Mouse (Mus musculus): Measurements from ENCODE around the gene Aldh16a1.
"Not testable (repeated sequence)": the region's sequence is repeated elsewhere in the genome, so short reads cannot be mapped to it uniquely, and the experiment has no call there.

Gene Aldh16a1

GRCm38 (mm10) chr7:45157459-45157858 lies 3.1 kb upstream of the Aldh16a1 start:
- DNase-seq (ENCODE audit: low read depth, low spot score) = no peak

GRCm38 (mm10) chr7:45156206-45156605 lies 1.8 kb upstream of the Aldh16a1 start:
- no peak for DNase-seq (ENCODE audit: low read depth, low spot score)

GRCm38 (mm10) chr7:45155590-45155989 lies 1.2 kb upstream of the Aldh16a1 start:
- DNase-seq (ENCODE audit: low read depth, low spot score) = no peak

- peak; percentile 54 for DNase-seq (ENCODE audit: low read depth, low spot score)
These were observed 670 bp upstream of the Aldh16a1 start for GRCm38 (mm10) chr7:45154993-45155514.

GRCm38 (mm10) chr7:45153586-45153985 lies 798 bp downstream of the Aldh16a1 start:
- DNase-seq (ENCODE audit: low read depth, low spot score) = no peak

GRCm38 (mm10) chr7:45153052-45153451 lies 1.3 kb downstream of the Aldh16a1 start:
- DNase-seq (ENCODE audit: low read depth, low spot score) = not testable (repeated sequence)

GRCm38 (mm10) chr7:45151303-45151702 lies 3.1 kb downstream of the Aldh16a1 start:
- DNase-seq (ENCODE audit: low read depth, low spot score) = no peak

- DNase-seq (ENCODE audit: low read depth, low spot score) = no peak
These were observed 4.1 kb downstream of the Aldh16a1 start for GRCm38 (mm10) chr7:45150321-45150720.

- no peak for DNase-seq (ENCODE audit: low read depth, low spot score)
These were observed 4.8 kb downstream of the Aldh16a1 start for GRCm38 (mm10) chr7:45149545-45149944.

GRCm38 (mm10) chr7:45148534-45149098 lies 5.8 kb downstream of the Aldh16a1 start:
- DNase-seq (ENCODE audit: low read depth, low spot score) = no peak

GRCm38 (mm10) chr7:45147899-45148298 lies 6.5 kb downstream of the Aldh16a1 start:
- no peak for DNase-seq (ENCODE audit: low read depth, low spot score)

- no peak for DNase-seq (ENCODE audit: low read depth, low spot score)
These were observed 7.1 kb downstream of the Aldh16a1 start for GRCm38 (mm10) chr7:45147267-45147666.

GRCm38 (mm10) chr7:45145460-45145859 lies 8.9 kb downstream of the Aldh16a1 start:
- DNase-seq (ENCODE audit: low read depth, low spot score) = no peak

GRCm38 (mm10) chr7:45144368-45145174 lies 9.8 kb downstream of the Aldh16a1 start:
- DNase-seq (ENCODE audit: low read depth, low spot score) = no peak

- no peak for DNase-seq (ENCODE audit: low read depth, low spot score)
These were observed 12.5 kb downstream of the Aldh16a1 start for GRCm38 (mm10) chr7:45141914-45142313.

GRCm38 (mm10) chr7:45141319-45141718 lies 13.1 kb downstream of the Aldh16a1 start:
- no peak for DNase-seq (ENCODE audit: low read depth, low spot score)

- no peak for DNase-seq (ENCODE audit: low read depth, low spot score)
These were observed 14.3 kb downstream of the Aldh16a1 start for GRCm38 (mm10) chr7:45139904-45140723.

- DNase-seq (ENCODE audit: low read depth, low spot score) = no peak
These were observed 16.0 kb downstream of the Aldh16a1 start for GRCm38 (mm10) chr7:45138403-45138802.

GRCm38 (mm10) chr7:45137171-45138006 lies 17.0 kb downstream of the Aldh16a1 start:
- DNase-seq (ENCODE audit: low read depth, low spot score) = no peak

GRCm38 (mm10) chr7:45135993-45136567 lies 18.3 kb downstream of the Aldh16a1 start, which contains the start of the genes Gm45713 and Flt3l:
TSS of gene Gm45713 (minus strand) at chr7:45136231.
TSS of gene Flt3l (minus strand) at chr7:45136432.
- DNase-seq (ENCODE audit: low read depth, low spot score) = peak; percentile 83

GRCm38 (mm10) chr7:45135370-45135769 lies 19.0 kb downstream of the Aldh16a1 start:
- DNase-seq (ENCODE audit: low read depth, low spot score) = no peak

Measured in mesoderm, embryonic 11.5 days (tissue).